Mouse (Mus musculus) MEL (cell line): Measurements from ENCODE around the gene Hpca. TPM values are rescaled to one million over a fixed set of nuclear protein-coding genes. Genes with fewer than 3 reads are reported as not detected.
A peak's percentile ranks its signal among the peaks of the same experiment; 100 is the strongest.

Source experiments
- DNase-seq: peaks from one replicate; pipeline ENCODE4 v3.0.0; 2011; ENCODE audit warnings: low read depth, low spot score
- H3K27ac ChIP-seq: 2 replicates; pipeline ENCODE4 v1.5.1; 2012; ENCODE audit warnings: low read depth, mild to moderate bottlenecking, control low read depth, low read length, moderate library complexity; ENCODE audit not compliant: control insufficient read depth
- H3K27me3 ChIP-seq, 2 experiments: fragments of 150-350 bp in 1 of 2; sonication (generic) in 1 of 2; 2 replicates each; pipeline ENCODE4 v1.6.1; 2012; ENCODE audit warnings: low read length in 2 of 2, mild to moderate bottlenecking in 2 of 2, improper control_type of control experiment in 1 of 2, moderate library complexity in 1 of 2; ENCODE audit not compliant: insufficient read depth in 2 of 2, control insufficient read depth in 1 of 2
- H3K36me3 ChIP-seq, 2 experiments: 2 replicates each; pipeline ENCODE4 v1.6.1; 2012 to 2014; ENCODE audit warnings: low read length in 2 of 2, improper control_type of control experiment in 1 of 2, inconsistent platforms in 1 of 2, mild to moderate bottlenecking in 1 of 2; ENCODE audit not compliant: insufficient read depth in 2 of 2, control insufficient read depth in 1 of 2
- H3K4me1 ChIP-seq, 2 experiments: fragments of 150-350 bp in 1 of 2; sonication (generic) in 1 of 2; 2 replicates each; pipeline ENCODE4 v1.6.1; 2012; ENCODE audit warnings: low read length in 2 of 2, improper control_type of control experiment in 1 of 2, mild to moderate bottlenecking in 1 of 2; ENCODE audit not compliant: insufficient read depth in 2 of 2, control insufficient read depth in 1 of 2
- H3K4me3 ChIP-seq, 2 experiments: fragments of 150-350 bp in 1 of 2; sonication (generic) in 1 of 2; 2 replicates each; pipeline ENCODE4 v1.5.1; 2012; ENCODE audit warnings: low read depth in 2 of 2, low read length in 2 of 2, mild to moderate bottlenecking in 2 of 2, moderate library complexity in 2 of 2, control low read depth in 1 of 2, improper control_type of control experiment in 1 of 2; ENCODE audit not compliant: control insufficient read depth in 1 of 2, insufficient read depth in 1 of 2
- H3K79me2 ChIP-seq: 2 replicates; pipeline ENCODE4 v1.6.1; 2012; ENCODE audit warnings: mild to moderate bottlenecking, low read length, moderate library complexity; ENCODE audit not compliant: control insufficient read depth, poor library complexity, insufficient read depth
- H3K9ac ChIP-seq: 2 replicates; pipeline ENCODE4 v1.6.1; 2012; ENCODE audit warnings: low read depth, mild to moderate bottlenecking, control low read depth, low read length, moderate library complexity; ENCODE audit not compliant: control insufficient read depth, poor library complexity, severe bottlenecking
- H3K9me3 ChIP-seq: fragments of 150-350 bp; sonication (generic); replicated peaks from 2 replicates; pipeline ENCODE4 v1.6.1; 2012; ENCODE audit warnings: mild to moderate bottlenecking, low read length, improper control_type of control experiment, moderate library complexity; ENCODE audit not compliant: insufficient read depth
- CHD2 ChIP-seq: IDR thresholded peaks from 2 replicates; pipeline ENCODE4 v1.6.1; 2011; ENCODE audit warnings: low read length, improper control_type of control experiment
- CTCF ChIP-seq, 3 experiments: IDR thresholded peaks in 2 of 3; conservative IDR thresholded peaks in 1 of 3; 2 replicates each; pipeline ENCODE4 v1.5.1; 2011 to 2012; ENCODE audit warnings: low read length in 3 of 3, low read depth in 2 of 3, mild to moderate bottlenecking in 2 of 3, improper control_type of control experiment in 1 of 3, inconsistent platforms in 1 of 3, mixed read lengths in 1 of 3, moderate library complexity in 1 of 3; ENCODE audit not compliant: control insufficient read depth in 1 of 3, insufficient read depth in 1 of 3, poor library complexity in 1 of 3, severe bottlenecking in 1 of 3
- ETS1 ChIP-seq: IDR thresholded peaks from 2 replicates; pipeline ENCODE4 v1.6.1; 2012; ENCODE audit warnings: low read depth, mild to moderate bottlenecking, inconsistent platforms, low read length, improper control_type of control experiment, moderate library complexity
- GABPA ChIP-seq: IDR thresholded peaks from 2 replicates; pipeline ENCODE4 v1.6.1; 2012; ENCODE audit warnings: low read depth, mild to moderate bottlenecking, inconsistent platforms, low read length, improper control_type of control experiment, moderate library complexity
- HCFC1 ChIP-seq: IDR thresholded peaks from 2 replicates; pipeline ENCODE4 v1.6.1; 2012; ENCODE audit warnings: low read depth, mild to moderate bottlenecking, inconsistent platforms, low read length, improper control_type of control experiment, moderate library complexity
- MAZ ChIP-seq: IDR thresholded peaks from 2 replicates; pipeline ENCODE4 v1.6.1; 2012; ENCODE audit warnings: low read depth, mild to moderate bottlenecking, inconsistent platforms, low read length, improper control_type of control experiment
- NELFE ChIP-seq: IDR thresholded peaks from 2 replicates; pipeline ENCODE4 v1.6.1; 2011; ENCODE audit warnings: low read depth, low read length, improper control_type of control experiment
- NRF1 ChIP-seq: IDR thresholded peaks from 2 replicates; pipeline ENCODE4 v1.6.1; 2014; ENCODE audit warnings: low read depth, mild to moderate bottlenecking, inconsistent platforms, low read length, improper control_type of control experiment, moderate library complexity; ENCODE audit not compliant: poor library complexity, insufficient read depth, severe bottlenecking
- RAD21 ChIP-seq: IDR thresholded peaks from 2 replicates; pipeline ENCODE4 v1.6.1; 2011; ENCODE audit warnings: mild to moderate bottlenecking, low read depth, low read length, improper control_type of control experiment
- SIN3A ChIP-seq: IDR thresholded peaks from 2 replicates; pipeline ENCODE4 v1.6.1; 2012; ENCODE audit warnings: low read length, improper control_type of control experiment, inconsistent platforms
- SMC3 ChIP-seq: IDR thresholded peaks from 2 replicates; pipeline ENCODE4 v1.6.1; 2011; ENCODE audit warnings: low read depth, low read length, improper control_type of control experiment
- TAL1 ChIP-seq: IDR thresholded peaks from 2 replicates; pipeline ENCODE4 v1.6.1; 2012; ENCODE audit warnings: mild to moderate bottlenecking, inconsistent platforms, low read length, moderate library complexity, mixed read lengths
- UBTF ChIP-seq: IDR thresholded peaks from 2 replicates; pipeline ENCODE4 v1.6.1; 2012; ENCODE audit warnings: low read depth, mild to moderate bottlenecking, inconsistent platforms, low read length, improper control_type of control experiment, moderate library complexity, borderline replicate concordance; ENCODE audit not compliant: insufficient read depth
- USF1 ChIP-seq: IDR thresholded peaks from 2 replicates; pipeline ENCODE4 v1.6.1; 2014; ENCODE audit warnings: low read depth, mild to moderate bottlenecking, inconsistent platforms, low read length, improper control_type of control experiment, moderate library complexity
- USF2 ChIP-seq, 2 experiments: IDR thresholded peaks; 2 replicates each; pipeline ENCODE4 v1.6.1; 2011 to 2012; ENCODE audit warnings: improper control_type of control experiment in 2 of 2, low read length in 2 of 2, borderline replicate concordance in 1 of 2, inconsistent platforms in 1 of 2, low read depth in 1 of 2, mild to moderate bottlenecking in 1 of 2; ENCODE audit not compliant: insufficient read depth in 1 of 2
- ZC3H11A ChIP-seq: IDR thresholded peaks from 2 replicates; pipeline ENCODE4 v1.6.1; 2012; ENCODE audit warnings: low read depth, mild to moderate bottlenecking, inconsistent platforms, low read length, improper control_type of control experiment
- ZNF384 ChIP-seq: IDR thresholded peaks from 2 replicates; pipeline ENCODE4 v1.6.1; 2012; ENCODE audit warnings: low read depth, mild to moderate bottlenecking, inconsistent platforms, low read length, improper control_type of control experiment
- polyA plus RNA-seq, 2 experiments: library from polyadenylated mRNA; stranded (reverse) in 1 of 2; unstranded in 1 of 2; fragments of >175 nt in 1 of 2; fragments of >200 nt in 1 of 2; gene quantifications; 2 replicates each; pipeline versions ENCODE4 v1.2.1 to v1.2.4; 2012; ENCODE audit warnings: low replicate concordance in 2 of 2, low read depth in 1 of 2; ENCODE audit not compliant: insufficient read length in 2 of 2, insufficient read depth in 1 of 2, missing spikeins in 1 of 2
- total RNA-seq: library from RNA; depleted of rRNA; stranded (reverse); fragments of 300-350 nt; gene quantifications from 2 replicates; pipeline ENCODE4 v1.2.3, GENCODE M21; 2012

Hpca gene
- total and polyA plus RNA-seq, 3 experiments = 0.39 to 1.1 TPM; not detected in 1

- DNase-seq = no peak
- Histone ChIP-seq H3K79me2 (no peaks in the 10 kb centered on the region), H3K9ac (no peak overlapping the region), H3K27ac (no peak overlapping the region), H3K9me3 (no peaks in the 10 kb centered on the region), H3K4me3 (no peak overlapping the region), H3K36me3 (no peaks in the 10 kb centered on the region), H3K4me1 (no peaks in the 10 kb centered on the region), H3K27me3 (0 out of 4 replicates have a peak, but pooled peaks cover 0 to 1% of the 10 kb centered on the region in 2 experiments)
- TF ChIP-seq USF2 (IDR thresholded peaks at IDR 0.05; ENCODE audit: borderline replicate concordance in 1 of 2, insufficient read depth in 1 of 2, low read depth in 1 of 2, low read length in 2 of 2) = no peak
- TF ChIP-seq ZNF384 = no peak
- no peak for TF ChIP-seq RAD21
- no peak for TF ChIP-seq GABPA
- TF ChIP-seq HCFC1 = no peak
- TF ChIP-seq USF1 = no peak
- no peak for TF ChIP-seq ETS1
- TF ChIP-seq NELFE = no peak
- no peak for TF ChIP-seq TAL1
- TF ChIP-seq MAZ = no peak
- no peak for TF ChIP-seq NRF1
- no peak for TF ChIP-seq CHD2
Observed at GRCm38 (mm10) chr4:129116703-129117102, 5.1 kb downstream of the Hpca start.

DNA sequence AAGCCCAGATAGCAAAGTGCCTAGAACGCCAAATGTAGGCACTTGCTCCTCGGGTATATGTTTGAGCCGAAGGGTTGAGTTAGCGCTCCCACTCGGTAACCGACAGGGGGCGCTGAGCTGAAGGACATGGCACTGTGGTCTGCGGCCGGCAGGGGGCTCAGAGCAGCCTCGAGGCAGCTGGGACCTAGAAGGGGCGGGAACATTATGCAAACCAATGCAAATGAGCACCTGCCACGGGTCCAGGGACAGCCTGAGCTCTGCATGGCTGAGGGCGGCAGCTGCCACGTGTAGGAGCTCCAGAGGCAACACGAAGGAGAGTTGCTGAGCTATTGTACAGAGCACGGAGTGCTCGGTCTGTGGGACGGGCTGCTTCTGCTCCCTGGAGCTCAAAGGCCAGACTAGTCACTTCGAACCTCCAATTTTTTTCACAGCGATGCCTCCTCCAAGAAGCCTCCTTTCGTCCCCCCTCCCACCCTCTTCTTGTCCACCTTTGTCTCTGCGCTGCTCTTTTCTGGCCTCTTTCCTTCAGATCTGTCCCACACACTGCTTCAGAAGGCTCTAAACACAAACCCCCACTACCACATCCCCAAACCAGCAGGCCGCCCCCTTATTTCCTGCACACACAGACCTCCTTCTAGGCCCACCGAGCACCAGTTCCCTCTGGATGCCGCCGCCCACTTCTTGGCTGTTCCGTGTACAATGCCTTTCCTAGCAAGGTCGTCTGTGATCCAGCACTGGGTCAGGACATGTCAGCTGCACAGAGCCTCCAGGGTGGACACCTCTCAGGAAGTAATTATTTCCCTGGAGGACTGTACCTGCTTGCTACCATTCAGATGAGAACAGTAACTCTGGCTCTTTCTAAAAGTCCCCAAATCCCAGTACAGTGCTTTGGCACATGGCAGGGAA, 8.5 kb downstream of the Hpca start:
- peak; percentile 69 for DNase-seq
- H3K4me1 ChIP-seq = no peaks in the 10 kb centered on the region
- H3K27me3 ChIP-seq = no peaks in the 10 kb centered on the region
- H3K27ac ChIP-seq = no peak overlapping the region
- H3K36me3 ChIP-seq = no peaks in the 10 kb centered on the region
- H3K4me3 ChIP-seq = no peak overlapping the region
- TF ChIP-seq SIN3A (no peak), SMC3 (peak; percentile 75), CTCF (IDR thresholded peaks at IDR 0.05 in 2 of 3, conservative IDR thresholded peaks at IDR 0.05 in 1 of 3; ENCODE audit: control insufficient read depth in 1 of 3, insufficient read depth in 1 of 3, low read depth in 2 of 3, low read length in 3 of 3, poor library complexity in 1 of 3, severe bottlenecking in 1 of 3) (peak in 2 of 3 experiments; percentile 50 to 86; a peak in 5 of 6 replicates), RAD21 (peak; percentile 40), ZC3H11A (no peak), UBTF (no peak)
- no peaks in the 10 kb centered on the region for H3K9me3 ChIP-seq
- no peak overlapping the region for H3K9ac ChIP-seq
- no peaks in the 10 kb centered on the region for H3K79me2 ChIP-seq
